26 mouse cellular contexts compared by ENCODE assay signal in the genomic region with DNA sequence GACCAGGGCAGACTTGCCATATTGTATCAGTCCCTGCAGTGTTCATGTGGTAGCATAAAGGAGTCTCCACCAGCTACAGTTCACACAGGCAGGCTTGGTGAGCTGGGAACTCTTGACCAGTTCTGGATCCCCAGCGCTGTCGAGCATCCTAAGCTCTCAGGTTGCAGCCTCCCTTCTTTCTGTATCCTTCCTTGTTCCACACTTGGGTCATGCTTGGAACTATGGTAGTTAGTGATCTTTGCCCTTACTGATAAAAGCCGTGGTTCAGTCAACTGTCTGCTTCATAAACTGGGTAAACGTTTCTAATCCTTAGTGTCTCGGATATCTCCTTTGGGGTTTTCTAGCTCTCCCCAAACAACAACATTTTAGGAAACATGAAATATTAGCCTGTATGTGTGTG. TPM values are rescaled to one million over a fixed set of nuclear protein-coding genes. Genes with fewer than 3 reads are reported as not detected.
A peak's percentile ranks its signal among the peaks of the same experiment; 100 is the strongest.
DNase-seq lines count a peak whose midpoint lies in the region; ATAC-seq and TF ChIP-seq lines count a peak whose summit lies in the region.
"Had no signal": no experiment of that assay in that cellular context is flagged by ENCODE, and none has a peak within 500 bp of the region (broad histone marks: within the 10 kb centered on the region; RNA-seq: fewer than 3 reads in every experiment).

No protein-coding gene starts in this region.

- no peaks in the 10 kb centered on the region for H3K9me3 ChIP-seq in liver, postnatal 0 days (ENCODE audit: low read length)
- no peaks in the 10 kb centered on the region for H3K9me3 ChIP-seq in intestine, embryonic 16.5 days (ENCODE audit: control insufficient read depth, low read length)
- no peaks in the 10 kb centered on the region for H3K9me3 ChIP-seq in heart, embryonic 12.5 days (replicated peaks)
- H3K9me3 ChIP-seq: embryonic facial prominence, embryonic 13.5 days; embryonic facial prominence, embryonic 15.5 days; forebrain, embryonic 10.5 days; forebrain, embryonic 12.5 days had no signal

- no peak for ATAC-seq in liver, postnatal 0 days
- ATAC-seq in intestine, embryonic 16.5 days = peak; percentile 70
- no peak for ATAC-seq in heart, embryonic 12.5 days (ENCODE audit: insufficient number of reproducible peaks, low FRiP score)
- ATAC-seq: activated CD4-positive, CD25-positive, alpha-beta regulatory T cell, adult 4 months; CD4-positive, CD25-positive, alpha-beta regulatory T cell, adult 4 months; forebrain, embryonic 14.5 days; forebrain, embryonic 16.5 days; Patski had no signal

- TF ChIP-seq EP300 in liver, postnatal 0 days (IDR thresholded peaks at IDR 0.05; ENCODE audit: low read depth) = no peak

- 0 out of 2 replicates have a peak, but pooled peaks cover 8% of the 10 kb centered on the region for H3K4me1 ChIP-seq in liver, postnatal 0 days (ENCODE audit: insufficient read depth)
- no peaks in the 10 kb centered on the region for H3K4me1 ChIP-seq in intestine, embryonic 16.5 days (ENCODE audit: control insufficient read depth, insufficient read depth, low read length)
- peaks cover 21% of the 10 kb centered on the region for H3K4me1 ChIP-seq in small intestine, adult 2 months (ENCODE audit: control insufficient read depth, insufficient read depth, insufficient read length, low read length)
- H3K4me1 ChIP-seq in heart, embryonic 12.5 days (replicated peaks) = peaks cover 8% of the 10 kb centered on the region; the same call in 1 of the 2 replicates

- H3K27ac ChIP-seq in liver, postnatal 0 days (ENCODE audit: low read depth) = peak overlapping the region; percentile 71; the same call in 1 of the 2 replicates
- no peak overlapping the region for H3K27ac ChIP-seq in intestine, embryonic 16.5 days (ENCODE audit: low read length)
- H3K27ac ChIP-seq in small intestine, adult 2 months (ENCODE audit: insufficient read depth, low read depth, low read length) = peak overlapping the region; percentile 85
- H3K27ac ChIP-seq in heart, embryonic 12.5 days (ENCODE audit: poor library complexity, severe bottlenecking) = no peak overlapping the region
- H3K27ac ChIP-seq: embryonic facial prominence, embryonic 13.5 days; embryonic facial prominence, embryonic 15.5 days; forebrain, embryonic 10.5 days; forebrain, embryonic 12.5 days had no signal

- no peak for DNase-seq in liver, postnatal 0 days
- no peak for DNase-seq in liver
- no peak for DNase-seq in embryo, embryonic 10 days (ENCODE audit: low spot score)
- DNase-seq: adrenal gland, adult 8-10 months; adrenal gland, postnatal 14 days; cerebellum, adult 11-12 months; cerebellum, adult 2 months; cerebellum, adult 9-10 months; cerebellum, postnatal 10 days; cerebellum, postnatal 25 days; embryo, embryonic 11 days had no signal

- no peak for TF ChIP-seq POLR2A in small intestine, adult 2 months (IDR thresholded peaks at IDR 0.05; ENCODE audit: low read depth, low read length)

- WGBS in liver, postnatal 0 days (ENCODE audit: insufficient replicate concordance) = 67% methylated on average over 5 of the region's 5 CpGs
- 68% methylated on average over 5 of the region's 5 CpGs for WGBS in intestine, embryonic 16.5 days
- WGBS in small intestine, adult 2 months = 25% methylated on average over 5 of the region's 5 CpGs
- 84% methylated on average over 5 of the region's 5 CpGs for WGBS in heart, embryonic 12.5 days

- no peaks in the 10 kb centered on the region for H3K27me3 ChIP-seq in liver, postnatal 0 days (ENCODE audit: insufficient read depth, low read length)
- no peaks in the 10 kb centered on the region for H3K27me3 ChIP-seq in intestine, embryonic 16.5 days (replicated peaks; ENCODE audit: control insufficient read depth, insufficient read depth, low read length)
- no peaks in the 10 kb centered on the region for H3K27me3 ChIP-seq in small intestine, adult 2 months (ENCODE audit: control insufficient read depth, insufficient read depth, low read length)
- H3K27me3 ChIP-seq in heart, embryonic 12.5 days (replicated peaks) = no peaks in the 10 kb centered on the region
- H3K27me3 ChIP-seq: CH12.LX; embryonic facial prominence, embryonic 13.5 days; embryonic facial prominence, embryonic 15.5 days; forebrain, embryonic 12.5 days; Patski had no signal

- no peaks in the 10 kb centered on the region for H3K36me3 ChIP-seq in liver, postnatal 0 days (replicated peaks; ENCODE audit: insufficient read depth, low read length)
- no peaks in the 10 kb centered on the region for H3K36me3 ChIP-seq in intestine, embryonic 16.5 days (ENCODE audit: control insufficient read depth, insufficient read depth, low read length)
- H3K36me3 ChIP-seq in small intestine, adult 2 months (ENCODE audit: control insufficient read depth, insufficient read depth, low read length) = no peaks in the 10 kb centered on the region
- no peaks in the 10 kb centered on the region for H3K36me3 ChIP-seq in heart, embryonic 12.5 days
- H3K36me3 ChIP-seq: embryonic facial prominence, embryonic 13.5 days; embryonic facial prominence, embryonic 15.5 days; forebrain, embryonic 10.5 days; forebrain, embryonic 12.5 days; G1E had no signal

- TF ChIP-seq CTCF in liver, postnatal 0 days (IDR thresholded peaks at IDR 0.05; ENCODE audit: low read depth) = no peak
- no peak for TF ChIP-seq CTCF in small intestine, adult 2 months (IDR thresholded peaks at IDR 0.05; ENCODE audit: extremely low read depth, insufficient read length, insufficient replicate concordance, low read depth, low read length)

- H3K9ac ChIP-seq in liver, postnatal 0 days (replicated peaks) = no peak overlapping the region
- H3K9ac ChIP-seq in intestine, embryonic 16.5 days (ENCODE audit: low read depth, low read length) = no peak overlapping the region
- H3K9ac ChIP-seq in heart, embryonic 12.5 days = no peak overlapping the region
- H3K9ac ChIP-seq: embryonic facial prominence, embryonic 13.5 days; embryonic facial prominence, embryonic 15.5 days; forebrain, embryonic 12.5 days had no signal

- H3K4me2 ChIP-seq in liver, postnatal 0 days (ENCODE audit: low read depth, low read length) = no peak overlapping the region
- no peak overlapping the region for H3K4me2 ChIP-seq in intestine, embryonic 16.5 days (ENCODE audit: low read depth, low read length)
- H3K4me2 ChIP-seq in heart, embryonic 12.5 days = no peak overlapping the region
- H3K4me2 ChIP-seq: embryonic facial prominence, embryonic 13.5 days; embryonic facial prominence, embryonic 15.5 days; forebrain, embryonic 12.5 days had no signal

- no peak overlapping the region for H3K4me3 ChIP-seq in liver, postnatal 0 days (ENCODE audit: low read depth, low read length)
- no peak overlapping the region for H3K4me3 ChIP-seq in intestine, embryonic 16.5 days (ENCODE audit: low read length)
- no peak overlapping the region for H3K4me3 ChIP-seq in small intestine, adult 2 months (ENCODE audit: low read depth, low read length)
- H3K4me3 ChIP-seq in heart, embryonic 12.5 days = no peak overlapping the region
- H3K4me3 ChIP-seq: embryonic facial prominence, embryonic 13.5 days; embryonic facial prominence, embryonic 15.5 days; erythroblast, embryonic 14.5 days; forebrain, embryonic 10.5 days; forebrain, embryonic 12.5 days had no signal

RNA-seq across cellular contexts. Expression of a gene that starts 1.9 kb away (rescaled TPM):
- 0.57 and 0.79 TPM in 2 replicates for polyA plus RNA-seq in liver, postnatal 0 days (2015; fragmentation: Nextera tagmentation; extraction: Ambion mirVana)
- 2.3 and 2.6 TPM in 2 replicates for polyA plus RNA-seq in intestine, embryonic 16.5 days (2015; fragmentation: Nextera tagmentation; extraction: Ambion mirVana)
- polyA plus RNA-seq in small intestine, adult 2 months (2012; rRNA removed) = 3.5 and 10.5 TPM in 2 replicates
- polyA plus RNA-seq in heart, embryonic 12.5 days (2016; fragmentation: Nextera tagmentation; extraction: Ambion mirVana) = 0.15 TPM in 1 of 2 replicates, not detected in the other
- polyA plus RNA-seq: erythroblast, embryonic 14.5 days; G1E; Patski had no signal

Comparison
In these comparisons a context has a peak if more than half of its experiments do, and no peak if none do; other contexts are left out.
1. H3K27ac ChIP-seq: peak in liver, postnatal 0 days (single experiment) and small intestine, adult 2 months (single experiment); none in intestine, embryonic 16.5 days (single experiment) and heart, embryonic 12.5 days (single experiment).